Mouse (Mus musculus) embryonic facial prominence, embryonic 12.5 days (tissue): ENCODE data around the gene Ddx3y. TPM values are rescaled to one million over a fixed set of nuclear protein-coding genes. Genes with fewer than 3 reads are reported as not detected.

ENCODE experiments used
- ATAC-seq: fragments of 200-750 bp; cut with Nextera tagmentation; 2 replicates; pipeline ENCODE4 v1.8.0; 2017; ENCODE audit not compliant: insufficient number of reproducible peaks, insufficient read depth, low FRiP score, low TSS enrichment
- H3K27ac ChIP-seq: fragments of 300-500 bp; sonication (generic); 2 replicates; pipeline ENCODE4 v1.5.1; 2016; ENCODE audit warnings: mild to moderate bottlenecking
- H3K27me3 ChIP-seq: fragments of 300-500 bp; sonication (generic); 2 replicates; pipeline ENCODE4 v1.6.1; 2016; ENCODE audit warnings: mild to moderate bottlenecking, moderate library complexity
- H3K36me3 ChIP-seq: fragments of 300-500 bp; sonication (generic); 2 replicates; pipeline ENCODE4 v1.6.1; 2016; ENCODE audit warnings: mild to moderate bottlenecking
- H3K4me1 ChIP-seq: fragments of 300-500 bp; sonication (generic); 2 replicates; pipeline ENCODE4 v1.6.1; 2016
- H3K4me2 ChIP-seq: fragments of 300-500 bp; sonication (generic); replicated peaks from 2 replicates; pipeline ENCODE4 v1.6.1; 2016; ENCODE audit warnings: mild to moderate bottlenecking, moderate library complexity
- H3K4me3 ChIP-seq: fragments of 300-500 bp; sonication (generic); 2 replicates; pipeline ENCODE4 v1.5.1; 2016; ENCODE audit warnings: mild to moderate bottlenecking
- H3K9ac ChIP-seq: fragments of 300-500 bp; sonication (generic); 2 replicates; pipeline ENCODE4 v1.6.1; 2016; ENCODE audit warnings: mild to moderate bottlenecking, moderate library complexity
- H3K9me3 ChIP-seq: fragments of 300-500 bp; sonication (generic); 2 replicates; pipeline ENCODE4 v1.6.1; 2016; ENCODE audit warnings: mild to moderate bottlenecking, moderate library complexity
- WGBS: fragments of 180-500 bp; shearing (Covaris S2); methylation state at CpG from one replicate; pipeline ENCODE4 v1.1.7; 2016; 5-methylcytosine and 5-hydroxymethylcytosine counted together
- polyA plus RNA-seq: library from polyadenylated mRNA; unstranded; fragments of >200 nt; fragmentation: Nextera tagmentation; extraction: Ambion mirVana; gene quantifications from 2 replicates; pipeline ENCODE4 v1.2.1, GENCODE M21; 2016

Gene Ddx3y
- polyA plus RNA-seq, result 23.4 and 32.6 TPM in 2 replicates

DNA sequence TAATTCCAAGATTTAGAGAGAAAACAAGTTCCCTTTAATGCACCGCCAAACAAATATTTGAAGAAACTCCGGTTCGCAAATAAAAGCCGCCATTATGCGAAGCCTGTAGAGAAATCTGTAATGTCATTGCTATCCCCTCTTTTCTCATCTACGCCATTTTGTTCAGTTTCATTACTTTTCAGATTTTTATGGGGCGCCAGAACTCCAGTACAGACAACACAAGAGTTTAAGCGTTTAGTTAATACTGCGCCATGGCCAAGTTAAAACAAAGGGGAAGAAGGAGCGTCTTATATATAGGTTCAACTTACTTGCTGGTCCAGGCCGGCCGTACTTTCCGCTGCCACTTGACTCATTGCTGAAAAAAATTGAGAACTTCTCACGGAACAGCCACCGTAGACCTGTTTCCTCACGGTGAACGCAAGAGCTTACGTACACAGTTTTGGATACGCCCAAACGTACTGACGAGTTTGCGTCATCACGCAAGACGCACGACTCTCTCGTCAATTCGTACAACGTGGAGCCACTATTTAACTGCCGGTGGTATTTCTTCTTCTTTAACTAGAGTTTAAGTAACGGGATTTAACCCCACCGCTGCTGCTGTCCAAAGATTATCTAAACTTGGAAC, at the start of gene Ddx3y:
Ddx3y (minus strand) TSS at position 459 of the 625 bp plus-strand sequence.
- H3K4me2 ChIP-seq, result peak within 1 kb of the TSS; percentile 35
- H3K27me3 ChIP-seq, result no peaks in the 10 kb centered on the region
- peak; percentile 80; the same call in 1 of the 2 replicates for ATAC-seq
- H3K4me3 ChIP-seq, result peak within 1 kb of the TSS; percentile 38
- under 1% methylated on average over 31 of the region's 31 CpGs for WGBS
- H3K27ac ChIP-seq, result 0 out of 2 replicates have a peak within 1 kb of the TSS, but pooled peaks have one; percentile 67
- peak within 1 kb of the TSS; percentile 30; the same call in 1 of the 2 replicates for H3K9ac ChIP-seq
- H3K4me1 ChIP-seq, result no peaks in the 10 kb centered on the region
- no peaks in the 10 kb centered on the region for H3K9me3 ChIP-seq
- H3K36me3 ChIP-seq, result no peaks in the 10 kb centered on the region

DNA sequence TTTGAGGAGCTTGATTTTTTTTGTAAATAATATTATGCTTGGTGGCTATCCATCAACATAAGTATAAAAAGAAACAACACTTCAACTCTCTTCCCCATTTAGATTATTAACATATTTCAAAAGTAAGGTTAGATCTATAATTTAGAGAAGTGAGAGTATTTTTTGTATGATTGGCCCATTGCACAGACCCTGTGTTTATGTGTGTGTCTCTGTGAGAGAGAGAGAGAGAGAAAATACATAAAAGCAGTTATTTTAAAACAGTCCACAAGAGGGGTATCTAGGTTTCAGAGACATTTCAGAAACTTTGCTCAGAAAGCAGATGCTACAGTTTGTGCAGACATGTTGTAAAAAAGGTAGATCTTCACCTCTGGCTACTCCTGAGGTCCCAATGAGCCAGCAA, 7.3 kb upstream of the Ddx3y start:
- Histone ChIP-seq H3K4me2 (no peak overlapping the region), H3K4me3 (no peak overlapping the region), H3K9me3 (no peaks in the 10 kb centered on the region), H3K27ac (no peak overlapping the region), H3K4me1 (no peaks in the 10 kb centered on the region), H3K27me3 (no peaks in the 10 kb centered on the region), H3K36me3 (no peaks in the 10 kb centered on the region), H3K9ac (no peak overlapping the region)
- no peak for ATAC-seq

DNA sequence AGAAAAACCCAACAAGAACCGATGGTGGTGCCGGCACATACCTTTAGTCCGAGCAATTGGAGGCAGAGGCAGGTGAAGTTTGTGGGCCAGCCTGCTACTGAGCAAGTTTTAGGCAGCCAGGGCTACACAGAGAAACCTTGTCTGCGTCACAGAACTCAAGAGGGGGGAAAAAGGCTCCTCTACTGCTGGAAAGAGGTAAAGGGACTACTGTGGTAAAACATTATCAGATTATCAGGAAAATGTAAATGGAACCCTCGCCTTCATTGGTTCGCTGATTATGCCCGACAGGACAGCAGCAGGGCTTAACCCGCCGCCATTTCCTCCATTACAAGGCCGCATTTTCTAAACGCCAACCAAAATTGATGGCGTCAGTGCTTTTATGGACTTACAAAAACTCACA, 694 bp downstream of the Ddx3y start:
- Histone ChIP-seq H3K4me2 (peak overlapping the region; percentile 35), H3K27me3 (no peaks in the 10 kb centered on the region), H3K27ac (0 out of 2 replicates have a peak overlapping the region, but pooled peaks have one; percentile 67), H3K4me3 (peak overlapping the region; percentile 38), H3K36me3 (no peaks in the 10 kb centered on the region), H3K9ac (peak overlapping the region; percentile 30; the same call in 1 of the 2 replicates), H3K4me1 (no peaks in the 10 kb centered on the region), H3K9me3 (no peaks in the 10 kb centered on the region)
- WGBS, result 3% methylated on average over 11 of the region's 12 CpGs
- ATAC-seq, result no peak

DNA sequence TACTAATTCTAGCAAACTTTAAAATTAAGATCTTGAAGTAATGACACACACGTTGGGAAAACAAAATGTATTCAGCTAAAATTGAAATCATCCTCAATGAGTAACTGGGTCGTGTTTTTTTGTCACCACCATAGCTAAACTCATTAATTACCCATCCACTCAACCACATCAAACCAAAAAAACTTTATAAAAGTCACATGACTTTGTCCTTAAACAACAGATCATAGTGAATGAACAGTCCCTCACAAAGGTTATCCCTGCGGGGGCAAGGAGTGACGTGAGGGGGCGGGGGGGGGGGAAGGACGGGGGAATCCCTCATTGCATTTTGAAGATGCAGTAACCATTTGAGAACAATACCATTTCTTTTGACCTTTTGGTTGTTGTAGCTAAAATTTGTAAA, 40.3 kb downstream of the Ddx3y start:
- H3K27me3 ChIP-seq, result no peaks in the 10 kb centered on the region
- no peak overlapping the region for H3K27ac ChIP-seq
- ATAC-seq, result no peak
- H3K36me3 ChIP-seq, result no peaks in the 10 kb centered on the region
- no peaks in the 10 kb centered on the region for H3K4me1 ChIP-seq
- no peaks in the 10 kb centered on the region for H3K9me3 ChIP-seq
- WGBS, result 56% methylated on average over 6 of the region's 6 CpGs
- no peak overlapping the region for H3K4me2 ChIP-seq
- H3K9ac ChIP-seq, result no peak overlapping the region
- H3K4me3 ChIP-seq, result no peak overlapping the region

DNA sequence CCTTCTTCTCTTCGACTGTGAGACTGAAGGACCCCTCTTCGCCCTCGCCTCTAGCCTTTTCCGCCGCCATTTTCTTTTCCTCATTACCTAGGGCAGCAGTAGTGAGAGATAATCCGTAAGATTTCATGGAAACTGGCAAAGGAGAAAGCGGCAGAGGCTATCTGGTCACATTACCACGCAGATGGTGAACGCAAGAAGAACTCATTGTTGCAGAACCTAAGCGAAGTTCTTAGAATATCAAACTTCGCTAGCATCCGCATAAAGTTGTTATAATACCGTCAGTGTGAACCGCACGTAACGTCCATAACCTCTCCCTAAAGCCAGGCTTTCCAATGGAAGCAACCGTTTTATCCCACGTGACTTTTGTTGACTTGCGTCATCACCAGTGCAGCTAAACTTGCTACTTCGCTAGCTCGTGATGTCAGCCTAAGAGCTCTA, 41.0 kb downstream of the Ddx3y start, which contains the start of gene Uty:
Uty (minus strand) TSS at position 334 of the 438 bp plus-strand sequence.
- Histone ChIP-seq H3K4me2 (peak within 1 kb of the TSS; percentile 28; the same call in 1 of the 2 replicates), H3K9ac (peak within 1 kb of the TSS; percentile 45), H3K4me3 (peak within 1 kb of the TSS; percentile 40), H3K4me1 (no peaks in the 10 kb centered on the region), H3K36me3 (no peaks in the 10 kb centered on the region), H3K27me3 (no peaks in the 10 kb centered on the region), H3K27ac (peak within 1 kb of the TSS; percentile 63; the same call in 1 of the 2 replicates), H3K9me3 (no peaks in the 10 kb centered on the region)
- peak; percentile 77 for ATAC-seq
- WGBS, result under 1% methylated on average over 20 of the region's 21 CpGs

DNA sequence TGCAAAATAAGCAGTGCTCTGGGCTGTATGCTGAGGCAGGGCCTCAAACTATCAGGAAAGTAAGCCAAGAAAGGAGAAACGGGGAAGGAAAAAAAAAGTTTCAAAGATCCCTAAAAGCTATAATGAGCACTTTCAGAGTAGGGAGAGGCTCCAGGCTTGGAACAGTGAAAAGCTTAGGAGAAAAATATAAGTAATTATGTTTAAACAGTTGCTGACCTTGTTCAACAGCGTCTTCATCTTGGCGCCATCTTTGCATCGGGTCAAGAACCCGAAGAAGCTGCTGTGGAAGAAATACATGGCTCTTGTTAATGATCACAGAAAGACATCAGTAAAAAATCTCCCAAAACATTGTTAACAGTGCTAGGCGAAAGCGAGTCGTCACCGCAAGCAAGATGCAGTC, 41.5 kb downstream of the Ddx3y start:
- Histone ChIP-seq H3K36me3 (no peaks in the 10 kb centered on the region), H3K4me1 (no peaks in the 10 kb centered on the region), H3K4me2 (peak overlapping the region; percentile 28; the same call in 1 of the 2 replicates), H3K9me3 (no peaks in the 10 kb centered on the region), H3K9ac (peak overlapping the region; percentile 45), H3K4me3 (peak overlapping the region; percentile 40), H3K27me3 (no peaks in the 10 kb centered on the region), H3K27ac (peak overlapping the region; percentile 63; the same call in 1 of the 2 replicates)
- ATAC-seq, result no peak
- 0% methylated on average over 8 of the region's 9 CpGs for WGBS

DNA sequence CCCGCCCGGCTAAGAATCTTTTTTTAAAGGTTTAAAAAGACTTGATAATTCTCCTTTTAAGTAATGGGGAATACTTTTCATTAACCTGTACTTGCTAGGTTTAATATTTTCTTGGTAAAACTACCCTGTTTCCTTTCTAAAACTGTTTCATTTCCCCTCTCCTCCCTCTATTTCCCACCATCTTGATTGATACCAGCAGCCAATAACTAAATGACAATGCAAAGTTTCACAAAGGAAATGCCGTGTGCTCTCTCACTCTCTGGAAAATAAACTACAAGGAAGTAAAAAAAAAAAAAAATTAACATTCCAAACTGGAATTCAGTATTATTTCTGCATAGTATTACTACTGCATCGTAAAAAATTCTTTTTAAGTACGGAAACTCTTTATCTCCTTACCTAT, 42.0 kb downstream of the Ddx3y start:
- no peaks in the 10 kb centered on the region for H3K27me3 ChIP-seq
- H3K27ac ChIP-seq, result no peak overlapping the region
- H3K4me2 ChIP-seq, result peak overlapping the region; percentile 28; the same call in 1 of the 2 replicates
- H3K36me3 ChIP-seq, result no peaks in the 10 kb centered on the region
- no peaks in the 10 kb centered on the region for H3K4me1 ChIP-seq
- no peaks in the 10 kb centered on the region for H3K9me3 ChIP-seq
- peak overlapping the region; percentile 40 for H3K4me3 ChIP-seq
- no peak for ATAC-seq
- WGBS, result 68% methylated on average over 5 of the region's 5 CpGs
- no peak overlapping the region; the same call in 1 of the 2 replicates for H3K9ac ChIP-seq

DNA sequence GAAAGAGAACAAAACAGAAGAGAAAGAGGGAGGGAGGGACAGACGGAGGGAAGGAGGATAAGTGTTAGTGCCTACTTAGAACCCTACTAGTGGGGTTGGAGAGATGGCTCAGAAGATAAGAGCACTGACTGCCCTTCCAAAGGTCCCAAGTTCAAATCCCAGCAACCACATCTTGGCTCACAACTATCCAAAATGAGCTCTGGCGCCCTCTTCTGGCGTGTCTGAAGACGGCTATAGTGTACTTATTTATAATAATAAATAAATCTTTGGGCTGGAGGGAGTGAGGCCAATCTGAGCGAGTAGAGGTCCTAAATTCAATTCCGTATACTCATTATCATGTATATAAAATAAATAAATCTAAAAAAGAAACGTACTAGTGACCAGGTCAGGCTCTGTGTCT, 66.4 kb downstream of the Ddx3y start:
- no peak overlapping the region for H3K4me2 ChIP-seq
- H3K36me3 ChIP-seq, result no peaks in the 10 kb centered on the region
- 98% methylated on average over 7 of the region's 7 CpGs for WGBS
- H3K9ac ChIP-seq, result no peak overlapping the region
- H3K4me1 ChIP-seq, result no peaks in the 10 kb centered on the region
- ATAC-seq, result no peak
- no peak overlapping the region for H3K27ac ChIP-seq
- no peak overlapping the region for H3K4me3 ChIP-seq
- H3K27me3 ChIP-seq, result no peaks in the 10 kb centered on the region
- H3K9me3 ChIP-seq, result no peaks in the 10 kb centered on the region

Other genes with a start within 250 kb of the Ddx3y start
- 17.9 and 21.1 TPM in 2 replicates for gene Uty, start 40.9 kb downstream of the Ddx3y start, polyA plus RNA-seq
- not detected in 2 replicates for gene Usp9y, start 173.2 kb upstream of the Ddx3y start, polyA plus RNA-seq